Mouse (Mus musculus) heart, embryonic 14.5 days (tissue): ENCODE data around the gene Macrod2. TPM values are rescaled to one million over a fixed set of nuclear protein-coding genes. Genes with fewer than 3 reads are reported as not detected.
A peak's percentile ranks its signal among the peaks of the same experiment; 100 is the strongest.
"Not testable (repeated sequence)": the region's sequence is repeated elsewhere in the genome, so short reads cannot be mapped to it uniquely, and the experiment has no call there.

ENCODE experiments used
- ATAC-seq: fragments of 200-750 bp; cut with Nextera tagmentation; 2 replicates; pipeline ENCODE4 v1.8.0; 2017; ENCODE audit warnings: low read depth, moderate TSS enrichment; ENCODE audit not compliant: insufficient number of reproducible peaks, insufficient read depth, low FRiP score
- H3K27ac ChIP-seq, 2 experiments: fragments of 200-500 bp in 1 of 2; fragments of 300-500 bp in 1 of 2; sonication (generic) in 1 of 2; replicated peaks in 1 of 2; 2 replicates each; pipeline ENCODE4 v1.5.1; 2012 to 2014; ENCODE audit warnings: low read depth in 2 of 2, low read length in 2 of 2, control low read depth in 1 of 2, mild to moderate bottlenecking in 1 of 2, mixed read lengths in 1 of 2; ENCODE audit not compliant: control insufficient read depth in 1 of 2, insufficient read depth in 1 of 2
- H3K27me3 ChIP-seq: fragments of 300-500 bp; sonication (generic); 2 replicates; pipeline ENCODE4 v1.6.1; 2014; ENCODE audit warnings: mild to moderate bottlenecking, low read length, control low read depth; ENCODE audit not compliant: control insufficient read depth, insufficient read depth
- H3K36me3 ChIP-seq: fragments of 300-500 bp; sonication (generic); 2 replicates; pipeline ENCODE4 v1.6.1; 2014; ENCODE audit warnings: mild to moderate bottlenecking, control low read depth, low read length, mixed read lengths; ENCODE audit not compliant: control insufficient read depth, insufficient read depth
- H3K4me1 ChIP-seq, 2 experiments: fragments of 200-500 bp in 1 of 2; fragments of 300-500 bp in 1 of 2; sonication (generic) in 1 of 2; 2 replicates each; pipeline ENCODE4 v1.6.1; 2012 to 2014; ENCODE audit warnings: low read length in 2 of 2, control low read depth in 1 of 2, mixed read lengths in 1 of 2; ENCODE audit not compliant: control insufficient read depth in 2 of 2, insufficient read depth in 2 of 2
- H3K4me2 ChIP-seq: fragments of 300-500 bp; sonication (generic); 2 replicates; pipeline ENCODE4 v1.6.1; 2014; ENCODE audit warnings: mild to moderate bottlenecking, low read length
- H3K4me3 ChIP-seq, 2 experiments: fragments of 200-500 bp in 1 of 2; fragments of 300-500 bp in 1 of 2; sonication (generic) in 1 of 2; 2 replicates each; pipeline ENCODE4 v1.5.1; 2012 to 2014; ENCODE audit warnings: low read length in 2 of 2, mild to moderate bottlenecking in 2 of 2, control low read depth in 1 of 2, low read depth in 1 of 2, moderate library complexity in 1 of 2; ENCODE audit not compliant: control insufficient read depth in 1 of 2, insufficient read depth in 1 of 2
- H3K9ac ChIP-seq: fragments of 300-500 bp; sonication (generic); 2 replicates; pipeline ENCODE4 v1.6.1; 2014; ENCODE audit warnings: mild to moderate bottlenecking, low read length
- H3K9me3 ChIP-seq: fragments of 300-500 bp; sonication (generic); 2 replicates; pipeline ENCODE4 v1.6.1; 2016; ENCODE audit warnings: low read length, control low read depth; ENCODE audit not compliant: control insufficient read depth
- WGBS: fragments of 180-500 bp; shearing (Covaris S2); extraction: QIAGEN DNeasy Blood & Tissue Kit; methylation state at CpG from one replicate; pipeline ENCODE4 v1.1.7; 2014; 5-methylcytosine and 5-hydroxymethylcytosine counted together
- polyA plus RNA-seq: library from polyadenylated mRNA; unstranded; fragments of >200 nt; fragmentation: Nextera tagmentation; extraction: Ambion mirVana; gene quantifications from 2 replicates; pipeline ENCODE4 v1.2.1, GENCODE M21; 2014

Gene Macrod2
- polyA plus RNA-seq, 1 experiment from 2014 or later: 21.3 TPM

- H3K4me3 ChIP-seq: no peak overlapping the region
- peak; percentile 26; the same call in 1 of the 2 replicates for ATAC-seq
- 13% methylated on average over 6 of the region's 6 CpGs for whole genome bisulfite sequencing
- H3K4me1 ChIP-seq: peaks cover 0 to 6% of the 10 kb centered on the region in 2 experiments; a peak in 2 of 4 replicates
- peak overlapping the region; percentile 35; the same call in 1 of the 2 replicates for H3K4me2 ChIP-seq
- no peak overlapping the region for H3K9ac ChIP-seq
- H3K9me3 ChIP-seq: no peaks in the 10 kb centered on the region
- no peaks in the 10 kb centered on the region for H3K27me3 ChIP-seq
- no peak overlapping the region for H3K27ac ChIP-seq
- H3K36me3 ChIP-seq: no peaks in the 10 kb centered on the region
Measured at GRCm38 (mm10) chr2:140732616-140733183, 337.6 kb downstream of the Macrod2 start.

GRCm38 (mm10) chr2:140740511-140740910 is 345.4 kb downstream of the Macrod2 start:
- H3K9me3 ChIP-seq: no peaks in the 10 kb centered on the region
- no peak overlapping the region for H3K9ac ChIP-seq
- no peaks in the 10 kb centered on the region for H3K36me3 ChIP-seq
- H3K27me3 ChIP-seq: no peaks in the 10 kb centered on the region
- no peak overlapping the region for H3K4me3 ChIP-seq
- no peak overlapping the region for H3K27ac ChIP-seq
- H3K4me2 ChIP-seq: no peak overlapping the region
- WGBS: 82% methylated on average over 5 of the region's 5 CpGs
- no peak for ATAC-seq
- no peaks in the 10 kb centered on the region for H3K4me1 ChIP-seq

DNA sequence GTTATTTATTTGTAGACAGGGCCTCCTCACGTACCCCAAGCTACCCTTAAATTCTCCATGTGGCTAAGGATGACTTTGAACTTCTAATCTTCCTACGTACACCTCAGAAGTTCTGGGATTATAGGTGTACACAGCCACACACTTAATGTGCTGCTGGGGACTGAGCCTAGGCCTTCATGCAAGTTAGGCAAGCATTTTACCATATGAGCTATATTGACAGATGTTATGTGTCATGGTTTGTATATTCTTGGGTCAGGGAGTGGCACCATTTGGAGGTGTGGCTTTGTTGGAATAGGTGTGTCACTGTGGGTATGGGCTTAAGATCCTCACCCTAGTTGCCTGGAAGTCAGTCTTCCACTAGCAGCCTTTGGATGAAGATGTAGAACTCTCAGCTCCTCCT is 347.8 kb downstream of the Macrod2 start:
- H3K36me3 ChIP-seq, H3K4me2 ChIP-seq, H3K9me3 ChIP-seq, H3K4me3 ChIP-seq, H3K9ac ChIP-seq, H3K27ac ChIP-seq, ATAC-seq, H3K27me3 ChIP-seq, H3K4me1 ChIP-seq: not testable (repeated sequence)
- WGBS: 81% methylated on average over 2 of the region's 2 CpGs

DNA sequence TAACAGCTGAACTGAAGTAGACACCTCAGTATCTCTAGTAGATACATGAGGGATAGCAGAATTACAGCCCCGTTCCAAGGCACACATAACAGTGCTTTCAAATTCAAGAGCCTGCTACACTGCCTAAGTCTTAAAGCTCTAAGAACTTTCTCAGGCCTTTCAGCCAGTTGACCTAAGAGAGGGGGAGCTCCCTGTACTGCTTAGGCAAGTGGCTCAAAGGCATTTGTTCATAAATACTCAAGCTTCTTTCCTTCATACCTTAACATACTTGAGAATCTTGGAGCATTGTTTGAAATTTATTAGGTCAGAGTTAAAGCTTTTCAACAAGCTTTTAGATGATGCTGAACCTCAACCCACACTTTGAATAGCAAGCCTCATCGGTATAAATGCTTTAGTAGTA is 363.8 kb downstream of the Macrod2 start:
- H3K36me3 ChIP-seq: no peaks in the 10 kb centered on the region
- no peaks in the 10 kb centered on the region for H3K9me3 ChIP-seq
- no peak overlapping the region for H3K4me2 ChIP-seq
- H3K4me1 ChIP-seq: no peaks in the 10 kb centered on the region; a peak in 1 of 4 replicates
- H3K27me3 ChIP-seq: no peaks in the 10 kb centered on the region
- 78% methylated on average over 2 of the region's 2 CpGs for WGBS
- no peak for ATAC-seq
- H3K27ac ChIP-seq: no peak overlapping the region
- no peak overlapping the region for H3K4me3 ChIP-seq
- H3K9ac ChIP-seq: no peak overlapping the region

GRCm38 (mm10) chr2:140759732-140760131 is 364.6 kb downstream of the Macrod2 start:
- H3K4me2 ChIP-seq: no peak overlapping the region
- H3K9ac ChIP-seq: no peak overlapping the region
- no peaks in the 10 kb centered on the region; a peak in 1 of 4 replicates for H3K4me1 ChIP-seq
- no peak for ATAC-seq
- no peak overlapping the region for H3K4me3 ChIP-seq
- H3K27ac ChIP-seq: no peak overlapping the region
- no peaks in the 10 kb centered on the region for H3K36me3 ChIP-seq
- H3K9me3 ChIP-seq: no peaks in the 10 kb centered on the region
- H3K27me3 ChIP-seq: no peaks in the 10 kb centered on the region

DNA sequence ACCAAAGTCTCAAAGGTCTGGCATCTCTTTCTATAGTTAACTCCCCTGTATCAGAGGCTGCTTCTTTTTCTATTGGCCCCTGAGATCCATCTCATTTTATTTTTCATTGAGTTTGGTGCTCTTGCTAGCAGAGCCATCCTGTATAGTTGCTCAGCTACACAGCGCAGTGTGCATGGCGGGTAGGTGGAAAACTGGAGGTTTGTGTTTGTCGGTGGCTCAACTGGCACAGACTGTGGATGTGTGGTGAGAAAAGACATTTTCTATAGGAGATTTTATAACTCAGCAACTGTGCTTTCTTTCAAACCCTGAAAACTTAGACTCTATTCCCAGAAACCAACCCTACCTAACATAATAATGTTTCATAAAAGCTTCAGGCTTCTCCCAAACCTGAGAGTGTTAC is 365.0 kb downstream of the Macrod2 start:
- H3K36me3 ChIP-seq: no peaks in the 10 kb centered on the region
- H3K27ac ChIP-seq: no peak overlapping the region
- H3K9me3 ChIP-seq: no peaks in the 10 kb centered on the region
- no peak for ATAC-seq
- no peak overlapping the region for H3K9ac ChIP-seq
- 94% methylated on average over 3 of the region's 3 CpGs for WGBS
- no peaks in the 10 kb centered on the region for H3K27me3 ChIP-seq
- no peaks in the 10 kb centered on the region; a peak in 1 of 4 replicates for H3K4me1 ChIP-seq
- no peak overlapping the region for H3K4me2 ChIP-seq
- H3K4me3 ChIP-seq: no peak overlapping the region

GRCm38 (mm10) chr2:140763076-140763891 is 368.2 kb downstream of the Macrod2 start:
- ATAC-seq: no peak
- H3K9me3 ChIP-seq: no peaks in the 10 kb centered on the region
- no peaks in the 10 kb centered on the region for H3K36me3 ChIP-seq
- no peaks in the 10 kb centered on the region for H3K27me3 ChIP-seq
- no peak overlapping the region for H3K4me2 ChIP-seq
- H3K27ac ChIP-seq: no peak overlapping the region
- H3K4me3 ChIP-seq: no peak overlapping the region
- WGBS: 56% methylated on average over 12 of the region's 12 CpGs
- no peak overlapping the region for H3K9ac ChIP-seq
- H3K4me1 ChIP-seq: no peaks in the 10 kb centered on the region; a peak in 1 of 4 replicates
